Mouse (Mus musculus): Measurements from ENCODE around the gene Foxo3. TPM values are rescaled to one million over a fixed set of nuclear protein-coding genes. Genes with fewer than 3 reads are reported as not detected.

Gene Foxo3
- total RNA-seq (2014; rRNA removed) (34.2 and 35.4 TPM in 2 replicates), polyA plus RNA-seq (2012; rRNA removed) (17.0 and 17.7 TPM in 2 replicates)

- H3K4me3 ChIP-seq (ENCODE audit: insufficient read depth, low read depth, low read length): peak within 1 kb of the TSS; percentile 79
- peak; percentile 76 for DNase-seq (ENCODE audit: extremely low read depth, low read depth, low spot score)
- H3K27ac ChIP-seq (replicated peaks; ENCODE audit: insufficient read depth, low read depth, low read length): peak within 1 kb of the TSS; percentile 90
- H3K27me3 ChIP-seq (ENCODE audit: control insufficient read depth, insufficient read depth, low read length): no peaks in the 10 kb centered on the region
- under 1% methylated on average over 85 of the region's 88 CpGs for WGBS
- peaks cover 3% of the 10 kb centered on the region; the same call in 1 of the 2 replicates for H3K36me3 ChIP-seq (ENCODE audit: control insufficient read depth, insufficient read depth, low read length)
- peaks cover 11% of the 10 kb centered on the region for H3K4me1 ChIP-seq (ENCODE audit: control insufficient read depth, insufficient read depth, low read length)
- H3K9ac ChIP-seq (ENCODE audit: low read depth, low read length): peak within 1 kb of the TSS; percentile 98
- TF ChIP-seq POLR2A (IDR thresholded peaks at IDR 0.05; ENCODE audit: extremely low read depth, insufficient read depth, low read length) (peak; percentile 99), CTCF (IDR thresholded peaks at IDR 0.05; ENCODE audit: low read depth, low read length) (no peak)
- H3K79me2 ChIP-seq (ENCODE audit: control insufficient read depth, insufficient read depth, low read length): peaks cover 14% of the 10 kb centered on the region; the same call in 1 of the 2 replicates
Observed at GRCm38 (mm10) chr10:42276507-42277345, at the start of gene Foxo3. Gene Foxo3, minus strand, starts transcription at chr10:42276755.

- Histone ChIP-seq H3K27ac (replicated peaks; ENCODE audit: insufficient read depth, low read depth, low read length) (no peak overlapping the region), H3K4me3 (ENCODE audit: insufficient read depth, low read depth, low read length) (no peak overlapping the region), H3K4me1 (ENCODE audit: control insufficient read depth, insufficient read depth, low read length) (no peaks in the 10 kb centered on the region), H3K27me3 (ENCODE audit: control insufficient read depth, insufficient read depth, low read length) (no peaks in the 10 kb centered on the region), H3K79me2 (ENCODE audit: control insufficient read depth, insufficient read depth, low read length) (no peaks in the 10 kb centered on the region), H3K36me3 (ENCODE audit: control insufficient read depth, insufficient read depth, low read length) (no peaks in the 10 kb centered on the region), H3K9ac (ENCODE audit: low read depth, low read length) (no peak overlapping the region)
- TF ChIP-seq POLR2A (IDR thresholded peaks at IDR 0.05; ENCODE audit: extremely low read depth, insufficient read depth, low read length) (no peak), CTCF (IDR thresholded peaks at IDR 0.05; ENCODE audit: low read depth, low read length) (no peak)
- no peak for DNase-seq (ENCODE audit: extremely low read depth, low read depth, low spot score)
- 94% methylated on average over 10 of the region's 10 CpGs for WGBS
Observed at GRCm38 (mm10) chr10:42325305-42325704, 48.8 kb upstream of the Foxo3 start.

DNA sequence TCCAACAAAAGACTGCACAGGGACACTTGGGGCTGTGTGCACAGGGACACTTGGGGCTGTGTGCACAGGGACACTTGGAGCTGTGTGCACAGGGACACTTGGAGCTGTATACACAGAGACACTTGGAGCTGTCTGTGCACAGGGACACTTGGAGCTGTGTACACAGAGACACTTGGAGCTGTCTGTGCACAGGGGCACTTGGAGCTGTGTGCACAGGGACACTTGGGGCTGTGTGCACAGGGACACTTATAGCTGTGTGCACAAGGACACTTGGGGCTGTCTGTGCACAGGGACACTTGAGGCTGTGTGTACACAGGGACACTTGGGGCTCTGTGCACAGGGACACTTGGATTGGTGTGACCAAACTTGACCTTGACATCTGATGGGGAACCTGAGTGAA, 47.4 kb upstream of the Foxo3 start:
- H3K9ac ChIP-seq (ENCODE audit: low read depth, low read length): no peak overlapping the region

DNA sequence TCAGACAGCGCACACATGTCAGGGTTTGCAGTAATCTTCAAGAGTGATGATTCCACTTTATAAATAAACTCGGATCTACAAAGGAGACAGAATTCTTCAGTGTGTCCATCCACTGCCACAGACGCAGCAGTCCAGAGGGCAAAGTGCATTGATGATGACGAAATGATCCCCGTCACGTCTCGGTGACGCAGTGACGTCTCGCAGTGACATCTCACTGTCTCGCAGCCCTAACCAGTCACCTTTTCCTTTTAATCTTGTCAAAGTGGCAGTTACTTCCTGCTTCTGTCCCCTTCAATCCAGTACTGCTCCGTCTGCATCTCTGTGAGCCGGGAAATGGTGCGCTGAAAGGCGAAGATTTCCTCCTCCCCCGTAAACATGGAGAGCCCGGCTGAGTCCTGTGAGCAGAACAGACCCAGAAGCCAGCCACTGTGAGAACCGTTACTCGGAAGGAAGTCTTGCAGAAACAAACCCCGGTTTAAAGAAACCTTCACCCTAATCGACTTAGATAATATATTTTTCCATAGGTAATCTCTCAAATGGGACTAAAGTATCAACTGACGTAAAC, 36.7 kb upstream of the Foxo3 start:
- H3K27ac ChIP-seq (replicated peaks; ENCODE audit: insufficient read depth, low read depth, low read length): no peak overlapping the region
- H3K27me3 ChIP-seq (ENCODE audit: control insufficient read depth, insufficient read depth, low read length): no peaks in the 10 kb centered on the region
- H3K9ac ChIP-seq (ENCODE audit: low read depth, low read length): no peak overlapping the region
- H3K79me2 ChIP-seq (ENCODE audit: control insufficient read depth, insufficient read depth, low read length): no peaks in the 10 kb centered on the region
- WGBS: 70% methylated on average over 22 of the region's 22 CpGs
- H3K4me3 ChIP-seq (ENCODE audit: insufficient read depth, low read depth, low read length): no peak overlapping the region
- no peaks in the 10 kb centered on the region for H3K4me1 ChIP-seq (ENCODE audit: control insufficient read depth, insufficient read depth, low read length)
- H3K36me3 ChIP-seq (ENCODE audit: control insufficient read depth, insufficient read depth, low read length): peaks cover 5% of the 10 kb centered on the region
- no peak for TF ChIP-seq CTCF (IDR thresholded peaks at IDR 0.05; ENCODE audit: low read depth, low read length)
- no peak for DNase-seq (ENCODE audit: extremely low read depth, low read depth, low spot score)

More for the DNA sequence above, 47.4 kb upstream of the Foxo3 start:
- no peak overlapping the region for H3K4me3 ChIP-seq (ENCODE audit: insufficient read depth, low read depth, low read length)
- no peak overlapping the region for H3K27ac ChIP-seq (replicated peaks; ENCODE audit: insufficient read depth, low read depth, low read length)
- H3K27me3 ChIP-seq (ENCODE audit: control insufficient read depth, insufficient read depth, low read length): no peaks in the 10 kb centered on the region
- DNase-seq (ENCODE audit: extremely low read depth, low read depth, low spot score): no peak
- no peaks in the 10 kb centered on the region for H3K36me3 ChIP-seq (ENCODE audit: control insufficient read depth, insufficient read depth, low read length)
- no peaks in the 10 kb centered on the region for H3K4me1 ChIP-seq (ENCODE audit: control insufficient read depth, insufficient read depth, low read length)
- TF ChIP-seq POLR2A (IDR thresholded peaks at IDR 0.05; ENCODE audit: extremely low read depth, insufficient read depth, low read length): no peak
- no peak for TF ChIP-seq CTCF (IDR thresholded peaks at IDR 0.05; ENCODE audit: low read depth, low read length)
- H3K79me2 ChIP-seq (ENCODE audit: control insufficient read depth, insufficient read depth, low read length): no peaks in the 10 kb centered on the region

GRCm38 (mm10) chr10:42312557-42312956, 36.0 kb upstream of the Foxo3 start:
- WGBS: 50% methylated on average over 1 of the region's 1 CpGs
- Histone ChIP-seq H3K4me1 (ENCODE audit: control insufficient read depth, insufficient read depth, low read length) (no peaks in the 10 kb centered on the region), H3K27ac (replicated peaks; ENCODE audit: insufficient read depth, low read depth, low read length) (no peak overlapping the region), H3K36me3 (ENCODE audit: control insufficient read depth, insufficient read depth, low read length) (peaks cover 4% of the 10 kb centered on the region), H3K27me3 (ENCODE audit: control insufficient read depth, insufficient read depth, low read length) (no peaks in the 10 kb centered on the region), H3K9ac (ENCODE audit: low read depth, low read length) (no peak overlapping the region), H3K79me2 (ENCODE audit: control insufficient read depth, insufficient read depth, low read length) (no peaks in the 10 kb centered on the region), H3K4me3 (ENCODE audit: insufficient read depth, low read depth, low read length) (no peak overlapping the region)
- DNase-seq (ENCODE audit: extremely low read depth, low read depth, low spot score): peak; percentile 17
- no peak for TF ChIP-seq POLR2A (IDR thresholded peaks at IDR 0.05; ENCODE audit: extremely low read depth, insufficient read depth, low read length)
- no peak for TF ChIP-seq CTCF (IDR thresholded peaks at IDR 0.05; ENCODE audit: low read depth, low read length)

DNA sequence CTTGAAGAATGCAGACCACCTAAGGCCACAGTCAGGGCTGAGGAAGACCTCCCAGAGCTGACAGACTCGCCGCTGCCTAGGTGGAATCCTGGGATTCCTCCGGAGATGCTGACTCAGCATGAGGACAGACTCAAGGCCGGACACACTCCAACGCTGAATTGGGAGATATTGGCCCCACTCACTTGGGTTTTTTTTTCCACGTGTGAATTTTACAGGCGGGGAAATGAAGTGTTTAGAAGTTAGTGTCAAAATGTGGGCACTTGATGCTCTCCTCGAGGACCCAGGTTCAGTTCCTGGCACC, 32.1 kb upstream of the Foxo3 start:
- Histone ChIP-seq H3K9ac (ENCODE audit: low read depth, low read length) (no peak overlapping the region), H3K27ac (replicated peaks; ENCODE audit: insufficient read depth, low read depth, low read length) (no peak overlapping the region), H3K4me1 (ENCODE audit: control insufficient read depth, insufficient read depth, low read length) (no peaks in the 10 kb centered on the region), H3K27me3 (ENCODE audit: control insufficient read depth, insufficient read depth, low read length) (no peaks in the 10 kb centered on the region), H3K36me3 (ENCODE audit: control insufficient read depth, insufficient read depth, low read length) (no peaks in the 10 kb centered on the region), H3K79me2 (ENCODE audit: control insufficient read depth, insufficient read depth, low read length) (no peaks in the 10 kb centered on the region), H3K4me3 (ENCODE audit: insufficient read depth, low read depth, low read length) (no peak overlapping the region)
- WGBS: 41% methylated on average over 8 of the region's 8 CpGs
- no peak for DNase-seq (ENCODE audit: extremely low read depth, low read depth, low spot score)
- TF ChIP-seq POLR2A (IDR thresholded peaks at IDR 0.05; ENCODE audit: extremely low read depth, insufficient read depth, low read length) (no peak), CTCF (IDR thresholded peaks at IDR 0.05; ENCODE audit: low read depth, low read length) (no peak)

Data from liver, adult 2 months (tissue).